Mouse (Mus musculus): Measurements from ENCODE around the gene Scaf4.
"Not testable (repeated sequence)": the region's sequence is repeated elsewhere in the genome, so short reads cannot be mapped to it uniquely, and the experiment has no call there.

The Scaf4 gene

GRCm38 (mm10) chr16:90290962-90291361, 6.7 kb upstream of the Scaf4 start:
- DNase-seq = no peak

- DNase-seq = no peak
Observed at GRCm38 (mm10) chr16:90284916-90285315, 613 bp upstream of the Scaf4 start.

GRCm38 (mm10) chr16:90283266-90283904, 918 bp downstream of the Scaf4 start:
- peak; percentile 61 for DNase-seq

GRCm38 (mm10) chr16:90282620-90283265, 1.6 kb downstream of the Scaf4 start:
- DNase-seq = no peak

- DNase-seq = no peak
Observed at GRCm38 (mm10) chr16:90281406-90281805, 2.9 kb downstream of the Scaf4 start.

GRCm38 (mm10) chr16:90280989-90281388, 3.3 kb downstream of the Scaf4 start:
- no peak for DNase-seq

GRCm38 (mm10) chr16:90280515-90280914, 3.8 kb downstream of the Scaf4 start:
- no peak for DNase-seq

- DNase-seq = no peak
Observed at GRCm38 (mm10) chr16:90279058-90279457, 5.2 kb downstream of the Scaf4 start.

- DNase-seq = no peak
Observed at GRCm38 (mm10) chr16:90275521-90275920, 8.8 kb downstream of the Scaf4 start.

- no peak for DNase-seq
Observed at GRCm38 (mm10) chr16:90266581-90266980, 17.7 kb downstream of the Scaf4 start.

- no peak for DNase-seq
Observed at GRCm38 (mm10) chr16:90265106-90265505, 19.2 kb downstream of the Scaf4 start.

GRCm38 (mm10) chr16:90264021-90264420, 20.3 kb downstream of the Scaf4 start:
- DNase-seq = no peak

- DNase-seq = no peak
Observed at GRCm38 (mm10) chr16:90261791-90262190, 22.5 kb downstream of the Scaf4 start.

- no peak for DNase-seq
Observed at GRCm38 (mm10) chr16:90260097-90260496, 24.2 kb downstream of the Scaf4 start.

GRCm38 (mm10) chr16:90259623-90260022, 24.7 kb downstream of the Scaf4 start:
- DNase-seq = no peak

GRCm38 (mm10) chr16:90258950-90259349, 25.4 kb downstream of the Scaf4 start:
- no peak for DNase-seq

GRCm38 (mm10) chr16:90252521-90252920, 31.8 kb downstream of the Scaf4 start:
- DNase-seq = no peak

- DNase-seq = not testable (repeated sequence)
Observed at GRCm38 (mm10) chr16:90251256-90251655, 33.0 kb downstream of the Scaf4 start.

- DNase-seq = no peak
Observed at GRCm38 (mm10) chr16:90250099-90250498, 34.2 kb downstream of the Scaf4 start.

- no peak for DNase-seq
Observed at GRCm38 (mm10) chr16:90242426-90243304, 41.6 kb downstream of the Scaf4 start.

- no peak for DNase-seq
Observed at GRCm38 (mm10) chr16:90241875-90242274, 42.4 kb downstream of the Scaf4 start.

- no peak for DNase-seq
Observed at GRCm38 (mm10) chr16:90239128-90239746, 45.1 kb downstream of the Scaf4 start.

GRCm38 (mm10) chr16:90235188-90235587, 49.1 kb downstream of the Scaf4 start:
- DNase-seq = no peak
